Mouse (Mus musculus) forebrain, embryonic 16.5 days (tissue): ENCODE results near the gene Jph2. TPM values are rescaled to one million over a fixed set of nuclear protein-coding genes. Genes with fewer than 3 reads are reported as not detected.

Experiments
- ATAC-seq: fragments of 200-750 bp; cut with Nextera tagmentation; 2 replicates; pipeline ENCODE4 v1.8.0; 2017; ENCODE audit warnings: mild to moderate bottlenecking, moderate library complexity
- H3K27ac ChIP-seq: fragments of 300-500 bp; sonication (generic); 2 replicates; pipeline ENCODE4 v1.5.1; 2014; ENCODE audit warnings: low read length, control low read depth
- H3K27me3 ChIP-seq: fragments of 300-500 bp; sonication (generic); replicated peaks from 2 replicates; pipeline ENCODE4 v1.6.1; 2014; ENCODE audit warnings: low read length; ENCODE audit not compliant: control insufficient read depth, insufficient read depth
- H3K36me3 ChIP-seq: fragments of 300-500 bp; sonication (generic); 2 replicates; pipeline ENCODE4 v1.6.1; 2014; ENCODE audit not compliant: control insufficient read depth, insufficient read depth
- H3K4me1 ChIP-seq: fragments of 300-500 bp; sonication (generic); replicated peaks from 2 replicates; pipeline ENCODE4 v1.6.1; 2014; ENCODE audit warnings: low read length; ENCODE audit not compliant: control insufficient read depth, insufficient read depth
- H3K4me2 ChIP-seq: fragments of 300-500 bp; sonication (generic); 2 replicates; pipeline ENCODE4 v1.6.1; 2014; ENCODE audit warnings: mild to moderate bottlenecking, low read length, control low read depth
- H3K4me3 ChIP-seq: fragments of 300-500 bp; sonication (generic); replicated peaks from 2 replicates; pipeline ENCODE4 v1.5.1; 2014; ENCODE audit warnings: mild to moderate bottlenecking, low read length, control low read depth
- H3K9ac ChIP-seq: fragments of 300-500 bp; sonication (generic); replicated peaks from 2 replicates; pipeline ENCODE4 v1.6.1; 2014; ENCODE audit warnings: low read depth, low read length, control low read depth
- H3K9me3 ChIP-seq: fragments of 300-500 bp; sonication (generic); 2 replicates; pipeline ENCODE4 v1.6.1; 2016; ENCODE audit warnings: low read length; ENCODE audit not compliant: control insufficient read depth
- WGBS: fragments of 180-500 bp; shearing (Covaris S2); extraction: QIAGEN DNeasy Blood & Tissue Kit; methylation state at CpG from one replicate; pipeline ENCODE4 v1.1.7; 2014; 5-methylcytosine and 5-hydroxymethylcytosine counted together
- polyA plus RNA-seq: library from polyadenylated mRNA; unstranded; fragments of >200 nt; fragmentation: Nextera tagmentation; extraction: Ambion mirVana; gene quantifications from 2 replicates; pipeline ENCODE4 v1.2.1, GENCODE M21; 2015

Gene Jph2
- polyA plus RNA-seq, 1 experiment from 2014 or later, result 0.28 TPM

DNA sequence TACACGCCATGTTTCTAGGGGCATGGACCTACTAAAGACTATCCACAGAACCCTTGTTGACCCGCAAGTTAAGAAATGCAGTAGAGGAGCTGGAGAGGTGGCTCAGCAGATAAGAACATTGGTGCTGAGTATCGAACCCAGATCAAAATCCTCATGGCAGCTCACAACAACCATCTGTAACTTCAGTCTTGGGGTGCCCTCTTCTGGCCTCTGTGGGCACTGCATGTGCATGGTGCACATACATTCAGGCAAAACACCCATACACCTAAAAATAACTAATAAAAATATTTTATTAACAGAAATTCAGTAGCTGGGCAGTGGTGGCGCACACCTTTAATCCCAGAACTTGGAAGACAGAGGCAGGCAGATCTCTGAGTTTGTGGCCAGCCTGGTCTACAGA is 54.1 kb downstream of the Jph2 start:
- Histone ChIP-seq H3K4me2 (no peak overlapping the region), H3K4me1 (peaks cover 10% of the 10 kb centered on the region), H3K27ac (no peak overlapping the region), H3K36me3 (no peaks in the 10 kb centered on the region), H3K9ac (no peak overlapping the region), H3K27me3 (peaks cover 41% of the 10 kb centered on the region), H3K4me3 (no peak overlapping the region), H3K9me3 (no peaks in the 10 kb centered on the region)
- ATAC-seq, result no peak
- 85% methylated on average over 4 of the region's 4 CpGs for WGBS

GRCm38 (mm10) chr2:163340263-163340662 is 57.5 kb downstream of the Jph2 start:
- peaks cover 63% of the 10 kb centered on the region for H3K27me3 ChIP-seq

GRCm38 (mm10) chr2:163332368-163333055 is 65.3 kb downstream of the Jph2 start:
- no peak overlapping the region for H3K27ac ChIP-seq
- no peak overlapping the region for H3K4me3 ChIP-seq
- no peak overlapping the region for H3K4me2 ChIP-seq
- H3K9me3 ChIP-seq, result no peaks in the 10 kb centered on the region
- no peaks in the 10 kb centered on the region for H3K36me3 ChIP-seq
- ATAC-seq, result peak; percentile 70
- H3K9ac ChIP-seq, result no peak overlapping the region
- no peaks in the 10 kb centered on the region; the same call in 1 of the 2 replicates for H3K4me1 ChIP-seq
- H3K27me3 ChIP-seq, result peaks cover 25% of the 10 kb centered on the region
- 51% methylated on average over 13 of the region's 13 CpGs for WGBS

More at GRCm38 (mm10) chr2:163340263-163340662, 57.5 kb downstream of the Jph2 start:
- 11% methylated on average over 9 of the region's 9 CpGs for WGBS
- ATAC-seq, result peak; percentile 82
- Histone ChIP-seq H3K4me2 (no peak overlapping the region), H3K27ac (no peak overlapping the region), H3K9me3 (no peaks in the 10 kb centered on the region), H3K4me1 (peaks cover 10% of the 10 kb centered on the region), H3K36me3 (no peaks in the 10 kb centered on the region), H3K4me3 (no peak overlapping the region), H3K9ac (no peak overlapping the region)

DNA sequence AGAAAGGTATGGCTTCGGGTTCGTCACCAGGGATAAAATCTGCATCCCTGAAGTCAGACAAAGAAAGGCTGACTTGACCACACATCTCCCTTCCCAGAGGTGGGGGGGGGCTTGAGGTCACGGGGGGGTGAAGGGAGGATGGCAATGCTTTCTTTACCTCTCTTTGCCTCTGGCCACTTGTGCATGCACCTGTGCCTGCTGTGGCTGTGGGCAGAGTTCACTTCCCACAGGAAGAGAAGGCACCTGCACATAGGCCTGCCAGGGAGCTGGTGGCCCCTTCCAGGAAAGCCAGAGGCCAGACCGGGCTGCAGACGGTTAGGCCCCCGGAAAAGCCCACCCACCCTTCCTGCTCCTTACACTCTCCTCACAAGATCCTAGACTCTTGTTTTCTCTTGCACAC is 66.4 kb downstream of the Jph2 start:
- 80% methylated on average over 6 of the region's 6 CpGs for WGBS
- H3K9me3 ChIP-seq, result no peaks in the 10 kb centered on the region
- H3K36me3 ChIP-seq, result no peaks in the 10 kb centered on the region
- no peak overlapping the region for H3K4me3 ChIP-seq
- no peak for ATAC-seq
- H3K4me1 ChIP-seq, result no peaks in the 10 kb centered on the region; the same call in 1 of the 2 replicates
- H3K9ac ChIP-seq, result no peak overlapping the region
- H3K27ac ChIP-seq, result no peak overlapping the region
- peaks cover 15% of the 10 kb centered on the region for H3K27me3 ChIP-seq
- H3K4me2 ChIP-seq, result no peak overlapping the region

GRCm38 (mm10) chr2:163330742-163331141 is 67.1 kb downstream of the Jph2 start:
- H3K4me3 ChIP-seq, result no peak overlapping the region
- H3K36me3 ChIP-seq, result no peaks in the 10 kb centered on the region
- H3K9ac ChIP-seq, result no peak overlapping the region
- ATAC-seq, result peak; percentile 10; the same call in 1 of the 2 replicates
- WGBS, result 20% methylated on average over 7 of the region's 7 CpGs
- no peaks in the 10 kb centered on the region; the same call in 1 of the 2 replicates for H3K4me1 ChIP-seq
- H3K27me3 ChIP-seq, result peaks cover 11% of the 10 kb centered on the region
- H3K27ac ChIP-seq, result no peak overlapping the region
- H3K4me2 ChIP-seq, result no peak overlapping the region
- no peaks in the 10 kb centered on the region for H3K9me3 ChIP-seq

GRCm38 (mm10) chr2:163323163-163323562 is 74.6 kb downstream of the Jph2 start:
- no peaks in the 10 kb centered on the region for H3K9me3 ChIP-seq
- H3K4me2 ChIP-seq, result no peak overlapping the region
- WGBS, result 42% methylated on average over 1 of the region's 1 CpGs
- H3K4me1 ChIP-seq, result no peaks in the 10 kb centered on the region
- ATAC-seq, result no peak
- no peaks in the 10 kb centered on the region for H3K27me3 ChIP-seq
- no peak overlapping the region for H3K9ac ChIP-seq
- no peak overlapping the region for H3K4me3 ChIP-seq
- no peaks in the 10 kb centered on the region for H3K36me3 ChIP-seq
- H3K27ac ChIP-seq, result no peak overlapping the region

GRCm38 (mm10) chr2:163318777-163319176 is 79.0 kb downstream of the Jph2 start:
- ATAC-seq, result no peak
- no peaks in the 10 kb centered on the region for H3K36me3 ChIP-seq
- no peaks in the 10 kb centered on the region for H3K4me1 ChIP-seq
- no peak overlapping the region for H3K9ac ChIP-seq
- 87% methylated on average over 3 of the region's 3 CpGs for WGBS
- H3K27me3 ChIP-seq, result no peaks in the 10 kb centered on the region; the same call in 1 of the 2 replicates
- no peak overlapping the region for H3K27ac ChIP-seq
- no peaks in the 10 kb centered on the region for H3K9me3 ChIP-seq
- H3K4me2 ChIP-seq, result no peak overlapping the region
- no peak overlapping the region for H3K4me3 ChIP-seq

DNA sequence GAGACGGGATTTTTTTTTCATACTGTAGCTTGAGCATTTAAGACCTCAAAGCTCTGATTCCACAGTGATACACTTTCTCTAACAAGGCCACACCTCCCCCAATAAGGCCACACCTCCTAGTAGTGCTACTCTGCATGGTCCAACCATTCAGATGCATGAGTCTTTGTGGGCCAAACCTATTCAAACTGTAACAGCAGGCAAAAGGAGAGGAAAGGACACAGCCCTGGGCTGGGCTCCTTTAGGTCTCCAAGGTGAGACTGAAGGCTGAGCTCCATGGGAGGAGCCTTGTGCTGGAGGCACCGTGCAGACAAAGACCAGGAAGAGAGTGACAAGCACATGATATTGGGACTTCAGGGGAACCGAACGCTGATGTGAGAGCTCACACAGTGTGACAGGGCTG is 80.5 kb downstream of the Jph2 start:
- no peak for ATAC-seq
- 80% methylated on average over 4 of the region's 4 CpGs for WGBS
- Histone ChIP-seq H3K27ac (no peak overlapping the region), H3K4me1 (no peaks in the 10 kb centered on the region), H3K9ac (no peak overlapping the region), H3K36me3 (no peaks in the 10 kb centered on the region), H3K4me2 (no peak overlapping the region), H3K4me3 (no peak overlapping the region), H3K9me3 (no peaks in the 10 kb centered on the region), H3K27me3 (no peaks in the 10 kb centered on the region; the same call in 1 of the 2 replicates)

DNA sequence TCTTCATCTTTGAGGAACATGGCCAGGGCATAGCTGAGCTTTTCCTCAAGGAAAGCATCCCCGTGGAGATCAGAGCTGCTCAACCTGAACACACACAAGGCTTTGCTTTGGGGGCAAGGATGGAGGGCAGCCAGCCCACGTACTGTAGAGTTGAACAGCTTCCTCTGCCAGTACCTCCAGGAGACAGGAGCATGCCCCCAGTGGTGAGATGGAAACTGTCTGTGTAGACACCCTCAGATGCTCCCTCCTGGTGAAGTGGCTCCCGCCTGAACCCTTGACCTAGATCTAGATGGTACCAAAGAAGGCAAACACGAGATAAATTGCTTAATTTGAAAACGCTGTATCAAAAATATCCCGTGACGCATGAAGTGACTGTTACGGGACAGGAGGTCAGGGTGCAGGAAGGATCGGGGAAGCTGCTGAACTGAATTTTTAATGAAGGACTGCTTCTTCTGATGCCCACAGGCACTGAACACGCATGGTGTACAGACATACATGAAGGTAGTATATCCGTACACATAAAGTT is 87.6 kb downstream of the Jph2 start:
- Histone ChIP-seq H3K4me3 (no peak overlapping the region), H3K36me3 (no peaks in the 10 kb centered on the region), H3K27ac (no peak overlapping the region), H3K4me1 (peaks cover 5% of the 10 kb centered on the region; the same call in 1 of the 2 replicates), H3K4me2 (no peak overlapping the region), H3K27me3 (no peaks in the 10 kb centered on the region; the same call in 1 of the 2 replicates), H3K9me3 (no peaks in the 10 kb centered on the region), H3K9ac (no peak overlapping the region)
- 81% methylated on average over 11 of the region's 11 CpGs for WGBS
- no peak for ATAC-seq
